Mouse (Mus musculus) heart, adult 2 months (tissue): Measurements from ENCODE around the gene Anxa4. TPM values are rescaled to one million over a fixed set of nuclear protein-coding genes. Genes with fewer than 3 reads are reported as not detected.

Experiments used
- DNase-seq, 2 experiments: peaks; one replicate each; pipeline ENCODE4 v3.0.0; 2021
- H3K27ac ChIP-seq: fragments of 200-600 bp; 2 replicates; pipeline ENCODE4 v1.8.1; 2022
- H3K27me3 ChIP-seq: fragments of 200-500 bp; 2 replicates; pipeline ENCODE4 v1.6.1; 2012; ENCODE audit warnings: mild to moderate bottlenecking, low read length, inconsistent platforms, mixed read lengths; ENCODE audit not compliant: control insufficient read depth, insufficient read depth
- H3K36me3 ChIP-seq: fragments of 200-500 bp; 2 replicates; pipeline ENCODE4 v1.6.1; 2012; ENCODE audit warnings: low read length, inconsistent platforms; ENCODE audit not compliant: control insufficient read depth, insufficient read depth
- H3K4me1 ChIP-seq: fragments of 200-500 bp; 2 replicates; pipeline ENCODE4 v1.6.1; 2011; ENCODE audit warnings: low read length; ENCODE audit not compliant: control insufficient read depth, insufficient read depth
- H3K4me3 ChIP-seq: fragments of 200-600 bp; 2 replicates; pipeline ENCODE4 v1.8.1; 2022
- H3K79me2 ChIP-seq: fragments of 200-500 bp; replicated peaks from 2 replicates; pipeline ENCODE4 v1.6.1; 2012; ENCODE audit warnings: mild to moderate bottlenecking, inconsistent platforms, low read length, moderate library complexity, mixed read lengths; ENCODE audit not compliant: control insufficient read depth, insufficient read depth
- H3K9ac ChIP-seq: fragments of 200-500 bp; 2 replicates; pipeline ENCODE4 v1.6.1; 2012; ENCODE audit warnings: low read depth, mild to moderate bottlenecking, control low read depth, inconsistent platforms, low read length, mixed read lengths
- CTCF ChIP-seq: fragments of 200-600 bp; IDR thresholded peaks from 2 replicates; pipeline ENCODE4 v1.8.1; 2022; ENCODE audit warnings: antibody characterized with exemption, mild to moderate bottlenecking, moderate library complexity
- EP300 ChIP-seq: fragments of 200-500 bp; IDR thresholded peaks from 2 replicates; pipeline ENCODE4 v1.6.1; 2011; ENCODE audit warnings: low read depth, low read length, control low read depth; ENCODE audit not compliant: insufficient read depth
- POLR2A ChIP-seq: fragments of 200-500 bp; IDR thresholded peaks from 2 replicates; pipeline ENCODE4 v1.6.1; 2011; ENCODE audit warnings: mild to moderate bottlenecking, low read depth, low read length, control low read depth; ENCODE audit not compliant: insufficient read depth
- WGBS: fragments of 180-500 bp; shearing (Covaris S2); methylation state at CpG from one replicate; pipeline ENCODE4 v1.1.7; 2018; 5-methylcytosine and 5-hydroxymethylcytosine counted together
- intact Hi-C: fragments of 180-260 bp; cut with DNase I; formaldehyde crosslinking; loops from one replicate; pipeline ENCODE4 v1.15.1; 2025
- polyA plus RNA-seq: library from polyadenylated mRNA; depleted of rRNA; stranded (reverse); fragments of >200 nt; gene quantifications from 2 replicates; pipeline ENCODE4 v1.2.3, GENCODE M21; 2012
- total RNA-seq, 2 experiments: library from RNA; stranded (reverse); gene quantifications; 2 replicates each; pipeline ENCODE4 v1.2.3; 2021

The Anxa4 gene
- total and polyA plus RNA-seq, 3 experiments = 18.1 to 33.3 (median 33.1) TPM

DNA sequence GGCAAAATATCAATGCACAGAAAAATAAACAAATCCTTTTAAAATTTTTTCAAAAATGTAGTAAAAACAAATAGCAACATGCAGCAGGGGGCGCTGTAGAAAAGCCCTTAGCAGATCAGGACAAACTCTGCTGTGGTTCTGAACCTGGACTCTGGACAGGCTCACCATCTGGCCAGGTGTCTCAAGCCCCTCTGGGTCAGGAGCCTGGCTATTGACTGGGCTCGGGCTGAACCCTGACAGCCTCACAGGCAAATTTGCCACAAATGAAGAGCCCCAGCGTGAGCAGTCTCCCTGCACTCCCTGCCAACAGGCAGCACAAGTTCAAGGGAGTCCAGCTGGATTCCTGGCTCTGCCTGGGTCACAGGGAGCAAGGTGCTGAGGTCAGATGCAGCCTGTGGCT, 20.0 kb upstream of the Anxa4 start:
- peak; percentile 42 to 67 for DNase-seq
- H3K27ac ChIP-seq = no peak overlapping the region
- no peaks in the 10 kb centered on the region for H3K27me3 ChIP-seq
- no peaks in the 10 kb centered on the region for H3K79me2 ChIP-seq
- H3K36me3 ChIP-seq = no peaks in the 10 kb centered on the region
- WGBS = 27% methylated on average over 3 of the region's 3 CpGs
- H3K9ac ChIP-seq = no peak overlapping the region
- TF ChIP-seq CTCF (peak; percentile 89), EP300 (no peak)
- H3K4me1 ChIP-seq = peaks cover 2% of the 10 kb centered on the region; the same call in 1 of the 2 replicates
- H3K4me3 ChIP-seq = no peak overlapping the region
- intact Hi-C loops = loop anchor here (1.0 to 10.0 kb wide), 5 partner anchors 36 to 189 kb away; partner anchors contain the start of gene Aak1

DNA sequence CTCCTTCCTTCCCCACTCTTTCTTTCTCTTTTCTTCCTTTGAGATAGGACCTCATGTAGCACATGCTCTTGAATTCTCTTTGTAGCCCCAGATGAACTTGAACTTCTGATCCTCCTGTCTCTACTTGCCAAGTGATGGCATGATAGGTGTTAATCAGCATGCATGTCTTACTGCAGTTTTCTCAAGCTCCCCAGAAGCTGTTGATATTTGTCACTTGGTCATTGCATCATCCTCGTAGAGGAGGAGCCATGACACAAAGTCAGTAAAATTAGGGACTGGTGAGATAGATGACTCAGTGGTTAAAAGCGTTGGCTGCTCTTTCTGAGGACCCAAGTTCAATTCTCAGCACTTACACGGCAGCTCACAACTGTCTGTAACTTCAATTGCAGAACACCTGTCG, 19.5 kb upstream of the Anxa4 start:
- TF ChIP-seq POLR2A = no peak
- no peak for TF ChIP-seq EP300
- TF ChIP-seq CTCF = no peak
- no peak for DNase-seq
- WGBS = 29% methylated on average over 4 of the region's 4 CpGs
- no peak overlapping the region for H3K4me3 ChIP-seq
- intact Hi-C loops = loop anchor here (1.0 to 10.0 kb wide), 5 partner anchors 36 to 189 kb away; partner anchors contain the start of gene Aak1
- no peak overlapping the region for H3K9ac ChIP-seq
- no peaks in the 10 kb centered on the region for H3K36me3 ChIP-seq
- H3K79me2 ChIP-seq = no peaks in the 10 kb centered on the region
- no peaks in the 10 kb centered on the region for H3K27me3 ChIP-seq
- peaks cover 2% of the 10 kb centered on the region; the same call in 1 of the 2 replicates for H3K4me1 ChIP-seq
- no peak overlapping the region for H3K27ac ChIP-seq

DNA sequence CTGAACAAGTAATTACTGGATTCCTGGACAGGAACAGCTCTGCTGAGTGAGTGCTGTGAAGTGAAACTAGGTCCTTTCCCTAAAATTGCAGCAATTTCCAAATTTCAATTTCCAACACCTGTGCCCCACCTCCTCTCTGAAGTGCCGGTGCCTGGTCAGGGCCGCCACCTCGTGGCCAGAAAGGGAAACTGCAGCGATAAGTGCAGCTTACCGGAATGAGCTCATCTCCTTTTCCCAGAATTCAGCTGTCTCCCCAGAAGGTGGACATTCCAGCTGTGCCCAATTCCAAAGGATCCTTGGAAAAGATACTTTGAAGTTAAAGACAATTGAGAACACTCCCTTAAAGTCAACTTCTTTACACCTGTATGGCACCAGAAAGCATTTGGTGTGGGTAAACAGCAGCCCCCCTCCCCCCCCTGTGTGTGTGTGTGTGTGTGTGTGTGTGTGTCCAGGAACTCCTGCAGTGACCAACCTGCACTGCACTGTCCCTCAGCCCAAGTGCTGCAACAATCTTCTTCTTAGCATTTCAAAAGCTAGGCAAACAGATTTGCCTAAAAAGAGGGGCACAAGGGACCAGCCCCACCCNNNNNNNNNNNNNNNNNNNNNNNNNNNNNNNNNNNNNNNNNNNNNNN, 13.2 kb upstream of the Anxa4 start:
- DNase-seq = peak; percentile 74 to 79
- Histone ChIP-seq H3K36me3 (no peaks in the 10 kb centered on the region), H3K4me3 (no peak overlapping the region), H3K4me1 (no peaks in the 10 kb centered on the region), H3K9ac (no peak overlapping the region), H3K79me2 (no peaks in the 10 kb centered on the region), H3K27me3 (no peaks in the 10 kb centered on the region), H3K27ac (no peak overlapping the region)
- intact Hi-C loops = loop anchor here (1.0 kb wide), 1 partner anchor 59 kb away; no protein-coding TSS in a partner anchor
- TF ChIP-seq CTCF (peak; percentile 99), EP300 (peak; percentile 88), POLR2A (no peak)
- 1% methylated on average over 5 of the region's 5 CpGs for WGBS

DNA sequence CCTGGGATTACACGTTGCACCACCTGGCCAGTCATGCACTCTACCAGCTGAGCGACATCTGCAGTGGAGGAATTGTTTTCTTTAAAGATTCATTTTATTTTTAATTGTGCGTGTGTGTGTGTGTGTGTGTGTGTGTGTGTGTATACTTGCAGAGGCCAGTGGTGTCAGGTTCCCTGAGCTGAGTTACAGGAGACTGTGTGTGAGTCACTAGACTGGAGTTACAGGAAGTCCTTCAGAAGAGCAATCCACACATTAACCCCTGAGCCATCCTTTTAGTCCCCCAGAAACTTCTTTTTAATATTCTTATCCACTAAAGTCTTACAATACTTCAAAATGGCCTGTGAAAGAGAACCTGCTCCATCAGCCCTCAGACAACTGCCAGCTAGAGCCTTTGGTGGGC, 11.3 kb upstream of the Anxa4 start:
- intact Hi-C loops = no loop called here
- DNase-seq = no peak
- no peaks in the 10 kb centered on the region for H3K27me3 ChIP-seq
- H3K4me3 ChIP-seq = no peak overlapping the region
- no peaks in the 10 kb centered on the region for H3K79me2 ChIP-seq
- 80% methylated on average over 3 of the region's 3 CpGs for WGBS
- H3K27ac ChIP-seq = no peak overlapping the region
- no peak for TF ChIP-seq CTCF
- no peak for TF ChIP-seq EP300
- TF ChIP-seq POLR2A = no peak
- no peak overlapping the region for H3K9ac ChIP-seq
- H3K4me1 ChIP-seq = no peaks in the 10 kb centered on the region
- H3K36me3 ChIP-seq = no peaks in the 10 kb centered on the region

DNA sequence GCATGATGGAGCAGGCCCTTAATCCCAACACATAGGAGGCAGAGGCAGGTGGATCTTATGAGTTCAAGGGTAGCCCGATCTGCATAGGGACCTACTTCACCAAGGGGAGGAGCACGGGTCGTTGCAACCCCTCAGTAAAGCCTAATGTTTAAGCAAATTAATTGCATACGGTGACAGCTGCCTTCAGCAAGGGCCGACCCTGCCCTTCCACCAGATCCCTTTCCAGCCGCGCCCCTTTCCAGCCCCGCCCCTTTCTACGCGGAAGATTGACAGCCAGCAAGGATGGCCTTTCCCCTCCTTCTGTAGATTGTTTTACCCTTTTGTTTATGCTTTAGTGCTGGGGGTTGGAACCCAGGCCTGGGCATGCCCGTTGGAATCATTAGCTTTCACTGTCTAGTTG, 8.0 kb upstream of the Anxa4 start:
- no peak for DNase-seq
- no peak overlapping the region for H3K9ac ChIP-seq
- H3K4me3 ChIP-seq = no peak overlapping the region
- H3K27me3 ChIP-seq = no peaks in the 10 kb centered on the region
- intact Hi-C loops = no loop called here
- TF ChIP-seq EP300 (no peak), CTCF (no peak), POLR2A (no peak)
- H3K36me3 ChIP-seq = no peaks in the 10 kb centered on the region
- no peak overlapping the region for H3K27ac ChIP-seq
- H3K79me2 ChIP-seq = no peaks in the 10 kb centered on the region
- 40% methylated on average over 11 of the region's 11 CpGs for WGBS
- H3K4me1 ChIP-seq = no peaks in the 10 kb centered on the region

DNA sequence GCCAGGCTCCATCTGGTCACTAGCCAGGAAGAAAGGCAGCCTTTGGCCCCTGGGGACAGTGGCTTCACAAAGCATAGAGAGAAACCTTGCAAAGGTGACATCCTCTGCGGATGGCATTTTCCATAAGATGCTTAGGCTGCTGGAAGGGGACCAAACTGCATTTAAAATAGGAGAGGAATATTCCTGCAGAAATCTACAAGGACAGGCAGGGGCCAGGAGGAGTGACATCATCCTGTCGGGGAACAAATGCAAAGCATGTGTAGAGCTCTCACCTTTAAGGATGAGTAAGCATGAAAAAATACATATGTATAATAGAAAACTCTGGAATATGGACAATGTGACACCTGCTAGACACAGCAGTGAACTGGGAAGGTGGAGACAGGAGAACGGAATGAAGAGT, 7.1 kb upstream of the Anxa4 start:
- no peak for TF ChIP-seq EP300
- TF ChIP-seq POLR2A = no peak
- TF ChIP-seq CTCF = no peak
- Histone ChIP-seq H3K27ac (no peak overlapping the region), H3K36me3 (no peaks in the 10 kb centered on the region), H3K9ac (no peak overlapping the region), H3K79me2 (no peaks in the 10 kb centered on the region), H3K4me3 (no peak overlapping the region), H3K4me1 (no peaks in the 10 kb centered on the region), H3K27me3 (no peaks in the 10 kb centered on the region)
- DNase-seq = no peak
- 72% methylated on average over 3 of the region's 3 CpGs for WGBS
- intact Hi-C loops = no loop called here
